Mouse (Mus musculus): ENCODE measurements around the gene Arid1b.

GRCm38 (mm10) chr17:5293653-5294584 lies 299.8 kb downstream of the Arid1b start:
- TF ChIP-seq CTCF (IDR thresholded peaks at IDR 0.05; ENCODE audit: extremely low read depth, insufficient read length, insufficient replicate concordance, low read depth, low read length), result no peak
- no peak for TF ChIP-seq POLR2A (IDR thresholded peaks at IDR 0.05; ENCODE audit: low read depth, low read length)

All from small intestine, adult 2 months (tissue).